8 mouse cellular contexts compared by ENCODE assay signal in the genomic region with DNA sequence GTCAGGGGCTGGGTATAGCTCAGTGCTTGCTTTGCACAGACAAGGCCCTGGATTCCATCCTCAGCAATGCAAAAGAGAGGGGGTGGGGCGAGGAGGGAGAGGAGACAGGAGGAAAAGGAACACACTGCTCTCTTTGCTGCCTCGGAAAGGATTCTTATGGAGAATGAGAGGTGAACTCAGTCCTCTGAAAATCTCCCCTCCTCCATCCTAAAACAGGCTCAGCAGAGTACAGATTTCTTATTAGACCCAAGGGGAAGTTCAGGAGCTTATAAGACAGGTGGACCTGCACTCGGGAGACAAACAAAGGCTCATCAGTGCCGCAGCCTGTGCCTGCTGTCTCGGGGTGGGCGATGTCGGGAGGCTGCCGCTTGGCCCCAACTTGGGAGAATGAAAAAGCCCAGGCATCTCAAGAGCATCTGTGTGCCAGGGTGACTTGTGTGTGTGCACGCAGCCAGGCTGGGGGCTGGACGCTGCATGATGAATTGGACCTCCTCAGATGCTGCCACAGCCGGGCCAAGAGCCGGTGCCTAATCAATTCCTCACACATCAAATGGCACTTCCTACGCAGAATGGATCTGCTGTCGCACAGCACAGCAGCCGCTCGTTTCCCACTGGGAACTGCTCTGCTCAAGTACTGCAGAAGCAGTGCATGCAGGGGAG. TPM values are rescaled to one million over a fixed set of nuclear protein-coding genes. Genes with fewer than 3 reads are reported as not detected.
DNase-seq lines count a peak whose midpoint lies in the region; ATAC-seq lines count a peak whose summit lies in the region.

No protein-coding gene starts in this region.

- DNase-seq in liver = no peak
- DNase-seq in layer of hippocampus, postnatal 14 days (ENCODE audit: low spot score in 2 of 2) = peak; percentile 81 to 85
- DNase-seq in neural tube, embryonic 10.5 days (ENCODE audit: extremely low spot score, low spot score) = peak; percentile 42
- no peak for DNase-seq in adrenal gland, adult (ENCODE audit: inconsistent age in 2 of 2, low spot score in 1 of 2)
- DNase-seq in adrenal gland, postnatal 25 days = no peak
- DNase-seq in thymus, postnatal 0 days (ENCODE audit: low spot score) = no peak

- no peak overlapping the region for H3K9ac ChIP-seq in liver, embryonic 12.5 days
- H3K9ac ChIP-seq in forebrain, embryonic 13.5 days = peak overlapping the region; percentile 60

- WGBS in liver, embryonic 12.5 days (ENCODE audit: insufficient replicate concordance) = 18% methylated on average over 16 of the region's 16 CpGs
- 3% methylated on average over 16 of the region's 16 CpGs for WGBS in forebrain, embryonic 13.5 days

- no peaks in the 10 kb centered on the region for H3K36me3 ChIP-seq in liver, embryonic 12.5 days
- H3K36me3 ChIP-seq in forebrain, embryonic 13.5 days (ENCODE audit: poor library complexity, severe bottlenecking) = no peaks in the 10 kb centered on the region

- no peaks in the 10 kb centered on the region for H3K9me3 ChIP-seq in liver, embryonic 12.5 days (replicated peaks)
- H3K9me3 ChIP-seq in forebrain, embryonic 13.5 days (replicated peaks) = no peaks in the 10 kb centered on the region

- no peak overlapping the region for H3K27ac ChIP-seq in liver, embryonic 12.5 days
- peak overlapping the region; percentile 74 for H3K27ac ChIP-seq in forebrain, embryonic 13.5 days

- 0 out of 2 replicates have a peak overlapping the region, but pooled peaks have one; percentile 10 for H3K4me2 ChIP-seq in liver, embryonic 12.5 days
- peak overlapping the region; percentile 51 for H3K4me2 ChIP-seq in forebrain, embryonic 13.5 days

- no peak for ATAC-seq in liver, embryonic 12.5 days
- ATAC-seq in forebrain, embryonic 13.5 days = peak; percentile 80

- H3K4me1 ChIP-seq in liver, embryonic 12.5 days = no peaks in the 10 kb centered on the region
- peaks cover 17% of the 10 kb centered on the region for H3K4me1 ChIP-seq in forebrain, embryonic 13.5 days

- no peak overlapping the region for H3K4me3 ChIP-seq in liver, embryonic 12.5 days
- H3K4me3 ChIP-seq in forebrain, embryonic 13.5 days = peak overlapping the region; percentile 19

- H3K27me3 ChIP-seq in liver, embryonic 12.5 days (replicated peaks) = peaks cover 37% of the 10 kb centered on the region
- no peaks in the 10 kb centered on the region for H3K27me3 ChIP-seq in forebrain, embryonic 13.5 days

RNA-seq across cellular contexts. Expression of a gene that starts 31.8 kb away (rescaled TPM):
- 0.49 and 0.53 TPM in 2 replicates for polyA plus RNA-seq in liver, embryonic 12.5 days (2016; fragmentation: Nextera tagmentation; extraction: Ambion mirVana)
- 3.1 and 5.8 TPM in 2 replicates for polyA plus RNA-seq in forebrain, embryonic 13.5 days (2015; fragmentation: Nextera tagmentation; extraction: Ambion mirVana)
- total RNA-seq in layer of hippocampus, postnatal 14 days (2021) = 1 to 10 TPM; 5.2 to 7.3 TPM
- total RNA-seq in adrenal gland, postnatal 25 days (2021) = 0.81 and 2.3 TPM in 2 replicates
- 3.6 and 4.5 TPM in 2 replicates for polyA plus RNA-seq in thymus, postnatal 0 days (2015; fragmentation: Nextera tagmentation; extraction: Ambion mirVana)

RNA-seq across cellular contexts. Expression of a gene that starts 32.1 kb away (rescaled TPM):
- 18.1 and 19.3 TPM in 2 replicates for polyA plus RNA-seq in liver, embryonic 12.5 days (2016; fragmentation: Nextera tagmentation; extraction: Ambion mirVana)
- polyA plus RNA-seq in forebrain, embryonic 13.5 days (2015; fragmentation: Nextera tagmentation; extraction: Ambion mirVana) = 23.4 and 24.0 TPM in 2 replicates
- total RNA-seq in layer of hippocampus, postnatal 14 days (2021) = 10 to 100 TPM; 40.1 to 40.5 TPM
- 49.1 and 50.1 TPM in 2 replicates for total RNA-seq in adrenal gland, postnatal 25 days (2021)
- 15.0 and 16.3 TPM in 2 replicates for polyA plus RNA-seq in thymus, postnatal 0 days (2015; fragmentation: Nextera tagmentation; extraction: Ambion mirVana)

RNA-seq across cellular contexts. Expression of a gene that starts 32.2 kb away (rescaled TPM):
- 8.7 and 9.6 TPM in 2 replicates for polyA plus RNA-seq in liver, embryonic 12.5 days (2016; fragmentation: Nextera tagmentation; extraction: Ambion mirVana)
- polyA plus RNA-seq in forebrain, embryonic 13.5 days (2015; fragmentation: Nextera tagmentation; extraction: Ambion mirVana) = 29.7 and 35.3 TPM in 2 replicates
- total RNA-seq in layer of hippocampus, postnatal 14 days (2021) = 100 to 1,000 TPM; 140 to 147 TPM
- 74.6 and 95.4 TPM in 2 replicates for total RNA-seq in adrenal gland, postnatal 25 days (2021)
- polyA plus RNA-seq in thymus, postnatal 0 days (2015; fragmentation: Nextera tagmentation; extraction: Ambion mirVana) = 12.7 and 17.6 TPM in 2 replicates

RNA-seq across cellular contexts. Expression of a gene that starts 33.4 kb away (rescaled TPM):
- polyA plus RNA-seq in liver, embryonic 12.5 days (2016; fragmentation: Nextera tagmentation; extraction: Ambion mirVana) = 47.7 and 50.2 TPM in 2 replicates
- polyA plus RNA-seq in forebrain, embryonic 13.5 days (2015; fragmentation: Nextera tagmentation; extraction: Ambion mirVana) = 45.4 and 46.8 TPM in 2 replicates
- 10 to 100 TPM; 28.7 to 29.1 TPM for total RNA-seq in layer of hippocampus, postnatal 14 days (2021)
- total RNA-seq in adrenal gland, postnatal 25 days (2021) = 49.6 and 59.5 TPM in 2 replicates
- polyA plus RNA-seq in thymus, postnatal 0 days (2015; fragmentation: Nextera tagmentation; extraction: Ambion mirVana) = 50.6 and 53.5 TPM in 2 replicates

Comparison
In these comparisons a context has a peak if more than half of its experiments do, and no peak if none do; other contexts are left out.
1. DNase-seq: peak in layer of hippocampus, postnatal 14 days (2 of 2) and neural tube, embryonic 10.5 days (single experiment); none in liver (single experiment), adrenal gland, adult (0 of 2), adrenal gland, postnatal 25 days (single experiment) and thymus, postnatal 0 days (single experiment).